Mouse (Mus musculus) embryonic facial prominence, embryonic 11.5 days (tissue): ENCODE measurements around the gene Otogl. TPM values are rescaled to one million over a fixed set of nuclear protein-coding genes. Genes with fewer than 3 reads are reported as not detected.

Experiments
- ATAC-seq: fragments of 200-750 bp; cut with Nextera tagmentation; replicated peaks from 2 replicates; pipeline ENCODE4 v1.8.0; 2017; ENCODE audit warnings: low read depth; ENCODE audit not compliant: insufficient number of reproducible peaks, low FRiP score, low TSS enrichment
- DNase-seq: peaks from one replicate; pipeline ENCODE4 v3.0.0-alpha.2; 2015; ENCODE audit warnings: low spot score
- H3K27ac ChIP-seq: fragments of 300-500 bp; sonication (generic); replicated peaks from 2 replicates; pipeline ENCODE4 v1.5.1; 2014; ENCODE audit warnings: mild to moderate bottlenecking, low read depth, low read length, control low read depth
- H3K27me3 ChIP-seq: fragments of 300-500 bp; sonication (generic); 2 replicates; pipeline ENCODE4 v1.6.1; 2014; ENCODE audit warnings: mild to moderate bottlenecking, low read length, moderate library complexity, mixed read lengths; ENCODE audit not compliant: control insufficient read depth, insufficient read depth
- H3K36me3 ChIP-seq: fragments of 300-500 bp; sonication (generic); replicated peaks from 2 replicates; pipeline ENCODE4 v1.6.1; 2014; ENCODE audit warnings: low read depth, mild to moderate bottlenecking, low read length, moderate library complexity, mixed read lengths; ENCODE audit not compliant: control insufficient read depth, insufficient read depth
- H3K4me1 ChIP-seq: fragments of 300-500 bp; sonication (generic); 2 replicates; pipeline ENCODE4 v1.6.1; 2014; ENCODE audit warnings: low read length, mixed read lengths; ENCODE audit not compliant: control insufficient read depth, insufficient read depth
- H3K4me2 ChIP-seq: fragments of 300-500 bp; sonication (generic); 2 replicates; pipeline ENCODE4 v1.6.1; 2014; ENCODE audit warnings: low read depth, mild to moderate bottlenecking, control low read depth, low read length, moderate library complexity
- H3K4me3 ChIP-seq: fragments of 300-500 bp; sonication (generic); 2 replicates; pipeline ENCODE4 v1.5.1; 2014; ENCODE audit warnings: low read depth, low read length, control low read depth
- H3K9ac ChIP-seq: fragments of 300-500 bp; sonication (generic); replicated peaks from 2 replicates; pipeline ENCODE4 v1.6.1; 2014; ENCODE audit warnings: mild to moderate bottlenecking, control low read depth, low read length
- H3K9me3 ChIP-seq: fragments of 300-500 bp; sonication (generic); replicated peaks from 2 replicates; pipeline ENCODE4 v1.6.1; 2016; ENCODE audit warnings: mild to moderate bottlenecking, low read length, inconsistent platforms, mixed read lengths; ENCODE audit not compliant: control insufficient read depth
- WGBS: fragments of 180-500 bp; shearing (Covaris S2); extraction: QIAGEN DNeasy Blood & Tissue Kit; methylation state at CpG from one replicate; pipeline ENCODE4 v1.1.7; 2014; 5-methylcytosine and 5-hydroxymethylcytosine counted together
- polyA plus RNA-seq: library from polyadenylated mRNA; unstranded; fragments of >200 nt; fragmentation: Nextera tagmentation; extraction: Ambion mirVana; gene quantifications from 2 replicates; pipeline ENCODE4 v1.2.1, GENCODE M21; 2014

The Otogl gene
- polyA plus RNA-seq, 1 experiment from 2014 or later, result 0.21 TPM

DNA sequence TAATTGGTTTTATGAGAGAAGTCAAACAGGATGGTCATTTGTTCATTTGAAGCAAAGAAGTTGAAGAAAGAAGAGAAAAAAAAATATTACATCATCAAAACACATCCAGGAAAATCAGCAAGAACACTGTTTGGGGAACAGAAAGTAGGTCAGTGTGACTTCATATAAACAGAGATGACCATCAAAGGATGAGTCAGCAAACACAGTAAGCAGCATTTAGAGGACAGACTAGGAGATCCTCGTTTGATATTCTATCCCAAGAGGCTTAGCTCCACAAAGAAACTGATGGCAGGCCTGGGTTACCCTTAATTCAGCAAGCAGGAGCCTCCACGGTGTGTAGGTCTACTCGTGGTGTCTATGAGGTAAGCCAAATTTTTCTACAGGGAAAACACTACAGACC lies 31.9 kb upstream of the Otogl start:
- no peak for DNase-seq
- H3K27me3 ChIP-seq, result no peaks in the 10 kb centered on the region
- H3K27ac ChIP-seq, result no peak overlapping the region
- no peaks in the 10 kb centered on the region for H3K9me3 ChIP-seq
- ATAC-seq, result no peak
- H3K4me3 ChIP-seq, result no peak overlapping the region
- no peaks in the 10 kb centered on the region for H3K4me1 ChIP-seq
- H3K36me3 ChIP-seq, result no peaks in the 10 kb centered on the region
- no peak overlapping the region for H3K9ac ChIP-seq
- no peak overlapping the region for H3K4me2 ChIP-seq
- WGBS, result 70% methylated on average over 3 of the region's 3 CpGs

DNA sequence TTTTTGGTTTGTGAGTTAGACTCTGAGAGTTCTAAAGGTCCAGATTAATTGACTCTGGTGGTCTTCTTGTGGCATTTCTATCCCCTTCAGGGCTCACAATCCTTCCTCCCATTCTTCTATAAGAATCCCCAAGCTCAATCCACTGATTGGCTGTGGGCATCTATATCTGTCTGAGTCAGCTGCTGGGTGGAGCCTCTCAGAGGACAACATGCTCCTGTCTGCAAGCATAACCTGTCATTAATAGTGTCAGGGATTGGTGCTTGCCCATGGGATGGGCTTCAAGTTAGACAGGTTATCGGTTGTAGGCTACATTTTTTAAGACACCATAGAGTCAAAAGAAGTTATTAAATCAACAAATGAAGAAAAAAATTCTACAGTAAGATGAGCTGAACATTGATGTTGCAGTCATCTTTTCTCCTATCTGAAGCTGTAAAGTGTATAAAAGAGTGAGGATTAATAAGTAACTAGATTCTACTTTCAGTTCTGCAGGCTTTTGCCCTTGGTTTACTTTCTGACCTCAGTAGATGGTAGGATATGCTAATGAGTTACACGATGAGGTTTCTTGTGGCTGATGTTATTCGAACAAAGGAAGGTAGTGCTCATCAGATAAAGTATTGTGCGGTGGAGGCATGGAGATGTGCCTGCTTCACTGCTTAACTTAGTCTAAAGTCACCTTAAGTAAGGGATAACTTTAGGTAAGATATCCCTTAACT lies 29.4 kb upstream of the Otogl start:
- Histone ChIP-seq H3K9ac (no peak overlapping the region), H3K36me3 (no peaks in the 10 kb centered on the region), H3K4me1 (no peaks in the 10 kb centered on the region), H3K27ac (no peak overlapping the region), H3K27me3 (no peaks in the 10 kb centered on the region), H3K4me2 (no peak overlapping the region), H3K9me3 (no peaks in the 10 kb centered on the region), H3K4me3 (no peak overlapping the region)
- 90% methylated on average over 4 of the region's 4 CpGs for WGBS
- no peak for ATAC-seq
- DNase-seq, result no peak

DNA sequence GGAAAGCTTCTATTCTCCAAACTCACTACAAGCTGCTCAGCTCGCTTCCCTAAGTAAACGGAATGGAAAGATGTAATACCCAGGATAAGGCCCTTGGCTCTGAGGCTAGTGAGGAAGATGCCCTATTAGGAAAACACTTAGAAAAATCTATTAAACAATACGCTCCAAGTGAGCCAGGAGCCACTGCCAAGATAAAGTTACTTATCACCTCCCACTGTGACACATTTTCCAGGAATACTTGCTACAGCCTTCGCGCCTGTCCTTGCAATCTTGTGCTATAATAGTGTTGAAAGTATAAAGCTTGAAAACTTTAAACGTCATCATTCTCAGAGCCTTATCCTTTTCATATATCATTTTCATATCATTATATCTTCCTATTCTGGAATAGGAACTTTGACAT lies 28.4 kb upstream of the Otogl start:
- ATAC-seq, result no peak
- Histone ChIP-seq H3K4me2 (no peak overlapping the region), H3K27ac (no peak overlapping the region), H3K36me3 (no peaks in the 10 kb centered on the region), H3K4me3 (no peak overlapping the region), H3K4me1 (no peaks in the 10 kb centered on the region), H3K9me3 (no peaks in the 10 kb centered on the region), H3K27me3 (no peaks in the 10 kb centered on the region), H3K9ac (no peak overlapping the region)
- 86% methylated on average over 6 of the region's 6 CpGs for whole genome bisulfite sequencing
- DNase-seq, result no peak

DNA sequence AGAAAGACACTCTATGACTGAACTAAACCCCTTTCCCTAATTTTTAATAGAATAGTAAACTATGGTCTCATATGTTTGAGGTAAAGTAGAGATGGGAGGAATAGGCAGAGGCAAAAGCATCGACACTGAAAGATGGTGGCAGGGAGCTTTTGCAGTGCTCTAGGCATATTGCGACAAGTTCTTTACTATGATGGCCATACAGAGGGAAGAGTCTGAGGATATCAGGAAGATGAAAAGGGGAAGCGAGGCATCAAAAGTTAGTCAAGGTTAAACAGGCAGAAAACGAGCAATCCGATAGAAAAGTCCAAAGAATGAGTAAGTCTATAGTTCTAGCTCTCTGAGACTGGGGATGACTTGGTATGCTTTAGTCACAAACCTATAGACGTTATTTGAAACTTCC lies 27.9 kb upstream of the Otogl start:
- no peaks in the 10 kb centered on the region for H3K36me3 ChIP-seq
- DNase-seq, result no peak
- H3K4me2 ChIP-seq, result no peak overlapping the region
- ATAC-seq, result no peak
- H3K27me3 ChIP-seq, result no peaks in the 10 kb centered on the region
- WGBS, result 80% methylated on average over 6 of the region's 6 CpGs
- H3K27ac ChIP-seq, result no peak overlapping the region
- H3K4me3 ChIP-seq, result no peak overlapping the region
- H3K9ac ChIP-seq, result no peak overlapping the region
- no peaks in the 10 kb centered on the region for H3K4me1 ChIP-seq
- no peaks in the 10 kb centered on the region for H3K9me3 ChIP-seq

DNA sequence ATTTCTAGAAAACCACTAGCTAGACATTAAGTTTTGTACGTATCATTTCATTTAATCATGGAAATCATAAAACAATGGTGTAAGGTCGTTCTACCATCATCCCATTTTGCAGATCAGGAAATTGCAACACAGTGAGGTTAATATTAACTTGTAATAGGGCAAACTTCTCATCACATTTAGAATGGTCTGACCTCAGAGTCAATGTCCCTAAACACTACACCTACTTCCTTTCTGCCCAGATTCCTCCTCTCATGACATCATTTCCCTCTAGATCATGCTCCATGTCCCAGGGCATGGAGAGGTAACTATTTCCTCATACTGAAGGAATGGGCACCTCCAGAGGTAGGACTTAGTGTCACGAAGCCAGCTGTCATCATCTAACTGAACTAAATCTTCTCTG lies 22.1 kb upstream of the Otogl start:
- H3K4me2 ChIP-seq, result no peak overlapping the region
- no peak overlapping the region for H3K9ac ChIP-seq
- 81% methylated on average over 3 of the region's 3 CpGs for WGBS
- no peak overlapping the region for H3K27ac ChIP-seq
- no peaks in the 10 kb centered on the region for H3K36me3 ChIP-seq
- no peak overlapping the region for H3K4me3 ChIP-seq
- ATAC-seq, result no peak
- no peak for DNase-seq
- no peaks in the 10 kb centered on the region for H3K4me1 ChIP-seq
- H3K9me3 ChIP-seq, result no peaks in the 10 kb centered on the region
- no peaks in the 10 kb centered on the region for H3K27me3 ChIP-seq

DNA sequence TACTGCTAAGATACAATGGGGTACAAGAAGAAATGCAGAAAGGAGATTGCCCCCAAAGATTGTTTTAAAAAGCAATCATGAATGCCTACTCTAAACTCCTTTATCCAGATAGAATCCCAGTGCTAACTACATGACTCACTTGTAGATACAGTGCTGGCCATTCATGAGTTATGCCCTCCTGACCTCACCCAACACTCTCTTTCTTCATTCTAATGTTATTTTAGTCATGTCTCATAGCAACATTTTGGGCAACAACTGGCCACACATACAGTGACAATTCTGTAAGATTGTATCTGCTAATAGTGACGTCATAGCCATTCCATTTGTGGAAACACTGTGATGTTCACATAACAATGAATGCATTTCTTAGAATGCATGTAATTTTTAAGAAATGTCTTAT lies 21.6 kb upstream of the Otogl start:
- no peaks in the 10 kb centered on the region for H3K4me1 ChIP-seq
- H3K4me2 ChIP-seq, result no peak overlapping the region
- 83% methylated on average over 1 of the region's 1 CpGs for WGBS
- no peaks in the 10 kb centered on the region for H3K27me3 ChIP-seq
- H3K36me3 ChIP-seq, result no peaks in the 10 kb centered on the region
- no peaks in the 10 kb centered on the region for H3K9me3 ChIP-seq
- no peak for ATAC-seq
- H3K4me3 ChIP-seq, result no peak overlapping the region
- no peak overlapping the region for H3K27ac ChIP-seq
- no peak for DNase-seq
- no peak overlapping the region for H3K9ac ChIP-seq

DNA sequence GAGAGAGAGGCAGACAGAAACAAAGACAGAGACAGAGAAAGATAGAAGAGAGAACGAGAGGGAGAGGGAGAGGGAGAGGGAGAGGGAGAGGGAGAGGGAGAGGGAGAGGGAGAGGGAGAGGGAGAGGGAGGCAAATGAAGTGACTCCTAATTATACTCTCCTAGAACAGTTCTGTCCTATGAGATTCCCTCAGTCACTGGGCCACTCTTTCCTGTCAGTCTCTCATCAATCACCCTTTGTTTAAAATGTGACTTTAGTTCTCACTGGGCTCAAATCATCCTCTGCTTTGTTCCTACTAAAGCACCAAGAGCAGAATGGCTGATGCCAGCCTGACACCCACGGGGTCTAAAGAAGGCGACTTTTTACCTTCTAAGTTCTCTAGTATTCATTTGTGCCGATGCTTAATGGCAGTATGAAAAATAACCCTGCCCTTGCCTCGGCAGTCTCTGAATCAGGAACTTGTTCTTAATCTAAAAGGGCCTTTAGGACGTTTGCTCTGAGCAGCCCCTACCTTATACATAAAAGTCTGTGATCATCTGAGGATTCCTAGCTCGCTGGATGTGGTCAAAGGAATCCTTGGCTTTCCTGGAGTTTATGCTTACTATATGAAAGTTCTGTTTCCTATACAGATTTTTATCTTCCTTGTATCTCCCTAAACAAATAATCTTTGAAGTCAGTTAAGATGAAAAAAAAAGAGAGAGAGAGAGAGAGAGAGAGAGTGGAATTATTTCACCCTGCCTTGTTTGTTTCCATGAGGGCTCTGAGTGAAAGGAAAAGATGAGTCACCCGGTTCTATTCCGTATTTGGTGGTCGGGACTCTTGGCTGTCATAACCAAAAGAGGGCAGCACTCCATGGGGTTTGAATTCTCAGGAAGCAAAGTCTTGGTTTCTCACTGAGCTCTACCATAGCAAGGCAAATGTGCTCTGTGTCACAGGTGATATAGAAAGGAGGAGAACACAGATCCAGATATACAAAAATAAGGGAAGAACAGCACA lies 20.2 kb upstream of the Otogl start:
- ATAC-seq, result no peak
- 38% methylated on average over 9 of the region's 10 CpGs for WGBS
- DNase-seq, result peak; percentile 67

DNA sequence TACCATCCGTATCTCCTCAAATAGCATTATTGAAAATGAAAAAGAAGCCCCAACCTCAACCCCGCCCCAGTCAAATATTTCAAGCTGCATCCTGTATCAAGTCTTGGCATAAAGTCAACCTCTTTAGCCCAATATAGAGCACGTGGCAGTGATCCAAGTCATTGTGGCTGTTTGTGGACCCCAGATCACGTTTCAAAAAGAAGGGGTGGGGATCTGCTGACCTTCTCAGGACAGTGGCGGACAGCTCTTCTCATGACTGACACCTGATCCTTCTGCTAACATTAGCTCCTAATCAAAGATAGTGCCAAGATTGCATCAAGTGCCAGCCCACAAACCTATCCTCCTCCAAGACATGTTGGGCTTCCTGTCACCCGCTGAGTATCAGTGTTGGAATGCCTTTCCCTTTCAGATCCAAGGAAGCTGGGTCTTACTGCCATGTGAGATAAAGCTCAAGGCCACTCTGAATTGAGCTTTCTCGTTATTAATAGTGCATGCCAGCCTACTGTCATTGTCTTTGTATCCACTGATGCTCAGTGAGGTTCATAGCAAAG lies 18.6 kb upstream of the Otogl start:
- ATAC-seq, result 0 out of 2 replicates have a peak, but pooled peaks have one; percentile 35
- Histone ChIP-seq H3K27me3 (no peaks in the 10 kb centered on the region), H3K4me2 (no peak overlapping the region), H3K9ac (no peak overlapping the region), H3K4me1 (no peaks in the 10 kb centered on the region), H3K36me3 (no peaks in the 10 kb centered on the region), H3K27ac (no peak overlapping the region), H3K4me3 (no peak overlapping the region), H3K9me3 (no peaks in the 10 kb centered on the region)
- no peak for DNase-seq
- WGBS, result 60% methylated on average over 7 of the region's 7 CpGs

More for the DNA sequence above, 20.2 kb upstream of the Otogl start:
- Histone ChIP-seq H3K9me3 (no peaks in the 10 kb centered on the region), H3K27ac (no peak overlapping the region), H3K27me3 (no peaks in the 10 kb centered on the region), H3K9ac (no peak overlapping the region), H3K4me3 (no peak overlapping the region), H3K36me3 (no peaks in the 10 kb centered on the region), H3K4me1 (no peaks in the 10 kb centered on the region), H3K4me2 (no peak overlapping the region)
